Mouse (Mus musculus) hindbrain, embryonic 13.5 days (tissue): ENCODE data around the gene Vezf1. TPM values are rescaled to one million over a fixed set of nuclear protein-coding genes. Genes with fewer than 3 reads are reported as not detected.
A peak's percentile ranks its signal among the peaks of the same experiment; 100 is the strongest.

ENCODE experiments used
- ATAC-seq: fragments of 200-750 bp; cut with Nextera tagmentation; 2 replicates; pipeline ENCODE4 v1.8.0; 2017; ENCODE audit warnings: moderate TSS enrichment; ENCODE audit not compliant: low FRiP score
- H3K27ac ChIP-seq: fragments of 300-500 bp; sonication (generic); 2 replicates; pipeline ENCODE4 v1.5.1; 2015; ENCODE audit warnings: inconsistent platforms, mild to moderate bottlenecking, moderate library complexity
- H3K27me3 ChIP-seq: fragments of 300-500 bp; sonication (generic); 2 replicates; pipeline ENCODE4 v1.6.1; 2015; ENCODE audit warnings: mild to moderate bottlenecking, inconsistent platforms
- H3K36me3 ChIP-seq: fragments of 300-500 bp; sonication (generic); 2 replicates; pipeline ENCODE4 v1.6.1; 2015; ENCODE audit warnings: mild to moderate bottlenecking, inconsistent platforms
- H3K4me1 ChIP-seq: fragments of 300-500 bp; sonication (generic); replicated peaks from 2 replicates; pipeline ENCODE4 v1.6.1; 2015; ENCODE audit warnings: inconsistent platforms
- H3K4me2 ChIP-seq: fragments of 300-500 bp; sonication (generic); 2 replicates; pipeline ENCODE4 v1.6.1; 2015; ENCODE audit warnings: inconsistent platforms, mild to moderate bottlenecking, moderate library complexity
- H3K4me3 ChIP-seq: fragments of 300-500 bp; sonication (generic); 2 replicates; pipeline ENCODE4 v1.5.1; 2015; ENCODE audit warnings: mild to moderate bottlenecking, inconsistent platforms
- H3K9ac ChIP-seq: fragments of 300-500 bp; sonication (generic); 2 replicates; pipeline ENCODE4 v1.6.1; 2015; ENCODE audit warnings: mild to moderate bottlenecking, inconsistent platforms
- H3K9me3 ChIP-seq: fragments of 300-500 bp; sonication (generic); 2 replicates; pipeline ENCODE4 v1.6.1; 2016; ENCODE audit warnings: inconsistent platforms
- WGBS: fragments of 180-500 bp; shearing (Covaris S2); methylation state at CpG from one replicate; pipeline ENCODE4 v1.1.7; 2015; 5-methylcytosine and 5-hydroxymethylcytosine counted together
- polyA plus RNA-seq: library from polyadenylated mRNA; unstranded; fragments of >200 nt; fragmentation: Nextera tagmentation; extraction: Ambion mirVana; gene quantifications from 2 replicates; pipeline ENCODE4 v1.2.1, GENCODE M21; 2015

Gene Vezf1
- polyA plus RNA-seq, 1 experiment from 2014 or later: 53.9 TPM

DNA sequence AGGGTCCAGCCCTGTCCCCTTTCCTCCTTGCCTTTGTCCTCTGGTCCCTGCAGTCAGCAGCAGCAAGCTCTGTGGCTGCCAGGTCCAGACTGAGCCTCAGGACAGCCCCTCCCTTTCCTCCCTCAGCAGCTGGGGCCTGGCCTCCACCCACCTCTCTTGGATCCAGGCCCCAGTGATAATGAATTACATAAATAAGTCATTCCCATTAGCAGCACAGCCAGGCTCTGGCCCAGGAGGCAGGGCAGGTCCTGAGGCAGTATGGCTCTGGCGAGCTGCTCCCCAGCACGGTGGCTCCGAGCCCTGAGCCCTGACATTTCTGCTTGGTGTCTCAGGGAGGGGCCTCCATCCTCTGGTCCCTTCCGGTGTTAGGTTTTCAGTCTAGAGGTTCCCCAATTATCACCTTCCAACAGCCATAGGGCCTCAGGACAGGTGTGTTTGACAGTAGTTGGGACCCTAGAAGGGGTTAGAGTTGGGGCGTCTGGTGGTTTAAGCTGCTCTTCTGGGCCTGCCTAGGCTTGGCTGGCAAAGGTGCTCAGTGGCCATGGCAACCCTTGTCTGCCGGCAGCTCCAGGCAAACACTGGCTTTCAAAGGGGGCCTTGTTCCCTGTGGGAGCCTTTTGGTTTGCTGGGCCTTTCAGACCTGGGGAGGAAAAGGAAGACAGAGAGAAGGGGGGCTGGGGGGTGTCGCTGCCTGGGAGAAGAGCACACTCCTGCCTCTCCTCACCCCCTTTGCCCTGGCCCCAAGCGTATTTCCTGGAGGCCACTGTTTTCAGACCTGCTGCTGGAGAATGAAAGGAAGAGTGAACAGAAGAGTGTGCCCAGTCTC, 51.0 kb downstream of the Vezf1 start:
- H3K4me3 ChIP-seq: no peak overlapping the region
- 4% methylated on average over 8 of the region's 8 CpGs for WGBS
- H3K9ac ChIP-seq: peak overlapping the region; percentile 58
- H3K27ac ChIP-seq: peak overlapping the region; percentile 94
- H3K4me2 ChIP-seq: peak overlapping the region; percentile 4
- no peaks in the 10 kb centered on the region for H3K9me3 ChIP-seq
- H3K36me3 ChIP-seq: no peaks in the 10 kb centered on the region
- no peaks in the 10 kb centered on the region for H3K27me3 ChIP-seq
- H3K4me1 ChIP-seq: peaks cover 89% of the 10 kb centered on the region
- ATAC-seq: peak; percentile 85

DNA sequence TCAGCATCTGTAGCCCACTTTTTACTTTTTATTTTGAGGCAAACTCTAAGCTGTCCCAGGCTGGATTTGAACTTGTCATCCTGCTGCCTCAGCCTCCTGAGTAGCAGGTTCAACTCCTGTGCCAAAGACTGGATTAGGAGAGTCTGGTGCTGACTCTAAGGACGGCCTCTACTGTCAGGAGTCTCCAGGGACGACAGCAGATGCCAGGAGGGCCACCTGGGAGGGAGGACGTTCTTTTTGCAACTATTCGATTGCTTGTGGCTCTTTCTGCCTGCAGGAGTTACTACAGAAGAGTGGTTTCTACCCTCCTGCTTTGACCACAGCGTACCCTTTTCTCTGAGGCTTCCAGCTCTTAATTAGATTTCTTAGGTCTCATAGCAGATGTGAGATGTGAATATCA, 54.5 kb downstream of the Vezf1 start:
- Histone ChIP-seq H3K27ac (peak overlapping the region; percentile 30; the same call in 1 of the 2 replicates), H3K4me3 (no peak overlapping the region), H3K4me1 (peaks cover 79% of the 10 kb centered on the region), H3K36me3 (no peaks in the 10 kb centered on the region), H3K9ac (no peak overlapping the region), H3K9me3 (no peaks in the 10 kb centered on the region), H3K27me3 (no peaks in the 10 kb centered on the region), H3K4me2 (no peak overlapping the region)
- 23% methylated on average over 5 of the region's 5 CpGs for WGBS
- no peak for ATAC-seq

DNA sequence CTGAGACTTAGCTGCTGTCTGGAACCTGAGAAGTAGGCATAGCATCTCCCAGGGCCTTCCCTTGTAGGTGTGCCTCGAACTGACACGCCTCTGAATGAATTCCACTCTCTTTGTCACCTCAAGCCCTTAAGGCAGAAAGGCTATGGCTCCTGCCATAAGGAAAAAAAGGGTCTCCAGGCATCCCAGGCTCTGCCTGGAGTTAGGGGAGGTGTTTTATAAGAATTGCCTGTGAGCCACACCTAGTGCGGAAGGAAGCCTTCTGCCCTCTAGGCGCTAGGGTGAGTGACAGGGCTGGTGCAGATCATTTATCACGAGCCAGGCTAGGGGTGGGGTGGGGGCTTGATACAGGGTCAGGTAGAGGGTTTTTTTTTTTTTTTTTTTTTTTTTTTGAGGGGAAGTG, 54.9 kb downstream of the Vezf1 start:
- H3K27me3 ChIP-seq: no peaks in the 10 kb centered on the region
- no peak overlapping the region for H3K4me2 ChIP-seq
- no peak overlapping the region for H3K4me3 ChIP-seq
- WGBS: 76% methylated on average over 5 of the region's 5 CpGs
- no peaks in the 10 kb centered on the region for H3K9me3 ChIP-seq
- no peak overlapping the region for H3K9ac ChIP-seq
- H3K27ac ChIP-seq: peak overlapping the region; percentile 30; the same call in 1 of the 2 replicates
- H3K4me1 ChIP-seq: peaks cover 78% of the 10 kb centered on the region
- H3K36me3 ChIP-seq: no peaks in the 10 kb centered on the region
- ATAC-seq: no peak

DNA sequence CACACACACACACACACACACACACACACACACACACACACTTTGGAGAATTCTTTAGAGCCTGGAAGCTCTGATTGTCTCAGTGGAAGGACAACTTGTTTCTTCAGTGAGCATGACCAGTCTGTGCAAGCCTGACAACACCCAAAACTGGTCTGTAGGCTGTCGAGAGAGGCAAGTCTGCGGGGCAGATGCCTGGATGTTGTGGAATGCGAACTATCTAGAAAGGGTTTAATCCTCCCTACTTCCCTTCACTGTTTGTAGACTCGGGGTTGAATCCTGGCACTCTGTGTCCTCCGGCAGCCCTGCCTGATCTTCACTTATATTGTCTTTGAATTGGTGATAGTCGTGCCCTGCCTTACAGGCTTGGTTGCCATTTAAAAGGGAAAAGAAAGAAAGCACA, 55.7 kb downstream of the Vezf1 start:
- Histone ChIP-seq H3K4me1 (peaks cover 75% of the 10 kb centered on the region), H3K36me3 (no peaks in the 10 kb centered on the region), H3K9ac (no peak overlapping the region), H3K27ac (0 out of 2 replicates have a peak overlapping the region, but pooled peaks have one; percentile 18), H3K27me3 (no peaks in the 10 kb centered on the region), H3K9me3 (no peaks in the 10 kb centered on the region), H3K4me2 (no peak overlapping the region), H3K4me3 (no peak overlapping the region)
- 37% methylated on average over 6 of the region's 6 CpGs for WGBS
- ATAC-seq: no peak

DNA sequence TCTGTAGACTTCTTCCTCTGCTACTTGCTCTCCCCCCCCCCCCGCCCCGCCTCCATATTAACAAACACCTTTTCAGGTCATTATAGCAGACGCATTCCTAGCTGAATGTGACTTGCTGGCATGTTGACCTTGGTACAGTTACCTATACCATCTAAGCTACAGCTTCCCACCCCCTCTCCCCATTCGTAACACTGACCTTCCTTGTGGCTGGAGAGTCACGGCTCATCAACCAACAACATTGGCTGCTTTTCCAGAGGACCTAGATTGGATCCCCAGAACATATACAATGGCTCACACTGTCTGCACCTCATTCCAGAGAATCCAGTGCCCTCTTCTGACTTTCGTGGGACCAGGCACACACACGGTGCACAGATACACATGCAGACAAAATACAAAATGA, 57.4 kb downstream of the Vezf1 start:
- H3K4me1 ChIP-seq: peaks cover 64% of the 10 kb centered on the region
- H3K27ac ChIP-seq: peak overlapping the region; percentile 82

DNA sequence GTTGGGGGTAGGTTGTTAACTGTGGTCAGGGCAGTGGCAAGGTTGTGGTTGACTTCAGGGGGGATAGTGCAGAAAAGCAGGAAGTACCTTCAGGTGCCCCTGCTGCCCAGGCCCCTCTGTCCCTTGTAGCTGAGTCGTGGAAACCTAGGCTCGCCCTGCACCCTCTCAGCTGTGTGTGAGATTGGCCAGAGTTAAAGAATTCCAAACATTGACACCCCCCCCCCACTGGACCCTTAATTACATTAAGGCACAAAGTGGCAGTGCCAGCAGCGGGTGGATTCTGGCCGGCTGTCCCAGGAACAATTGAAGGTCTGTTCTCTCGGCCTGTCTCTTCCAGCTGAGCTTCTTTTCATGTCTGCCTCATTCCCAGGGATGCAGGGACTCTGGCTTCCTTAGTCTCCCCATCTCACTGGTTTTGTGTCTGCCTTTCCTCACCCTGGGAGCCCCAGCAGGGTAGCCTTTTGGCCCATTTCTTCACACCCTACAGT, 58.3 kb downstream of the Vezf1 start:
- 13% methylated on average over 5 of the region's 5 CpGs for WGBS
- Histone ChIP-seq H3K4me2 (no peak overlapping the region), H3K27me3 (no peaks in the 10 kb centered on the region), H3K4me3 (no peak overlapping the region), H3K9ac (no peak overlapping the region), H3K27ac (peak overlapping the region; percentile 82), H3K36me3 (no peaks in the 10 kb centered on the region), H3K4me1 (peaks cover 61% of the 10 kb centered on the region), H3K9me3 (no peaks in the 10 kb centered on the region)
- ATAC-seq: peak; percentile 74

More for the DNA sequence above, 57.4 kb downstream of the Vezf1 start:
- H3K36me3 ChIP-seq: no peaks in the 10 kb centered on the region
- no peak overlapping the region for H3K4me3 ChIP-seq
- WGBS: 62% methylated on average over 7 of the region's 7 CpGs
- no peaks in the 10 kb centered on the region for H3K9me3 ChIP-seq
- no peak overlapping the region for H3K4me2 ChIP-seq
- no peak for ATAC-seq
- no peak overlapping the region for H3K9ac ChIP-seq
- H3K27me3 ChIP-seq: no peaks in the 10 kb centered on the region

DNA sequence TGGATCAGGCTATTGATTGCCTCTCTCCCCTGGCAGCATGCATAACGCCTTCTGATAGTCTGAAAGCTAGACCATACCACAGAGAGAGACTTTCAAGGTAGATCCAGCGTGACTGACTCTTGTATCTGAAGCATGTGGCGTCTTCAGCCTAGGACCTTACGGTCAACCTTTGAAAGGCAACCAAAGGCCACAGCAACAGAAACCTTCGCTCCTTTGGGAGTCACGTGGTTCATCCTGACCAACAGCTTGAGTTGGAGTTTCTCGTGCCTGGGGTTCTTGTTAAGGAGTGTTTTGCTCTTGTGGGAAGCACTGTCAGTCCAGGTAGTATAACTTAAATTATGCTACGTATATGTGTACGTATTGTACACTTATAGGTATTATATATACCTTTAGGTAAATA, 60.4 kb downstream of the Vezf1 start:
- no peak overlapping the region for H3K27ac ChIP-seq
- no peak for ATAC-seq
- H3K4me2 ChIP-seq: no peak overlapping the region
- no peaks in the 10 kb centered on the region for H3K9me3 ChIP-seq
- no peaks in the 10 kb centered on the region for H3K27me3 ChIP-seq
- no peaks in the 10 kb centered on the region for H3K36me3 ChIP-seq
- no peak overlapping the region for H3K9ac ChIP-seq
- 95% methylated on average over 9 of the region's 9 CpGs for WGBS
- H3K4me3 ChIP-seq: no peak overlapping the region
- peaks cover 52% of the 10 kb centered on the region for H3K4me1 ChIP-seq

DNA sequence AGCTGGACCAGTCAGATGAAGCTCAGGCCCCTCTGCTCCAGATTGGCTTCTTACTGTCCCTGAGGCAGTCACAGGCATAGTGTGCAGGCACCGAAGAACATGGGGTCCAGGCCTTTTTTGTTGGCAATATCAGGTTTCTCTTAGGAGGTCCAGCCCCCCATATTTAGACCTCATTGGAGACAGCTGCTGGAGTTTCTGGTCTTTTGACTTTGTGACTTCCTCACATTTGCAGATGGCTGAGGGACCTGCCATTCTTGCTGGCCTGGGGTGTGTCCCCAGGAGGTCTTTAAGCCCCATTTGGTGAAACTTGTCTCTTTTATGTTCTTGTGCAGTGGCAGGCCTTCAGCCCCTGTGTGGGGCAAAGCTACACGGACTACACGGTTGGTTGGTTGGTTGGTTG, 61.2 kb downstream of the Vezf1 start:
- no peaks in the 10 kb centered on the region for H3K9me3 ChIP-seq
- no peaks in the 10 kb centered on the region for H3K27me3 ChIP-seq
- ATAC-seq: no peak
- no peak overlapping the region for H3K4me2 ChIP-seq
- no peak overlapping the region for H3K4me3 ChIP-seq
- no peaks in the 10 kb centered on the region for H3K36me3 ChIP-seq
- peaks cover 44% of the 10 kb centered on the region for H3K4me1 ChIP-seq
- 64% methylated on average over 3 of the region's 3 CpGs for WGBS
- H3K9ac ChIP-seq: no peak overlapping the region
- H3K27ac ChIP-seq: no peak overlapping the region

DNA sequence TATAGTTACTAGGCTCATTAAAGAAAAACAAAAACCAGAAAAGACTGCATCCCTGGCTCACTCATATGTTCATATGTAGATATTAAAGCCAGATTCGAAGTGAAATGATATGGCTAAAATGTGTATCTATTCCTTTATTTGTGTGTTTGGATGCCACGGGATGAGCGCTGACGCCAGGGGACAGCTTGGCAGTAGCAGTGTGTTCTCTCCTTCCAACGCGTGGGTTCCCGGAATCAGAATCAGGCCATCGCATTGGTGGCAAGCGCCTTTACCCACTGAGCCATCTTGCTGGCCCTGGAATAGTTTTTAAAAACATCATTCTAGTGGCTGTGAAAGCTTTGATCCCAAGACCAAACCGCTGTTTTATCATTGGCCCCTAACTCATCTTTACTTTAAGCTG, 61.9 kb downstream of the Vezf1 start:
- no peak overlapping the region for H3K9ac ChIP-seq
- H3K9me3 ChIP-seq: no peaks in the 10 kb centered on the region
- no peak for ATAC-seq
- 94% methylated on average over 10 of the region's 10 CpGs for WGBS
- no peak overlapping the region for H3K4me3 ChIP-seq
- H3K4me1 ChIP-seq: peaks cover 41% of the 10 kb centered on the region
- no peaks in the 10 kb centered on the region for H3K36me3 ChIP-seq
- H3K4me2 ChIP-seq: no peak overlapping the region
- H3K27ac ChIP-seq: no peak overlapping the region
- H3K27me3 ChIP-seq: no peaks in the 10 kb centered on the region

DNA sequence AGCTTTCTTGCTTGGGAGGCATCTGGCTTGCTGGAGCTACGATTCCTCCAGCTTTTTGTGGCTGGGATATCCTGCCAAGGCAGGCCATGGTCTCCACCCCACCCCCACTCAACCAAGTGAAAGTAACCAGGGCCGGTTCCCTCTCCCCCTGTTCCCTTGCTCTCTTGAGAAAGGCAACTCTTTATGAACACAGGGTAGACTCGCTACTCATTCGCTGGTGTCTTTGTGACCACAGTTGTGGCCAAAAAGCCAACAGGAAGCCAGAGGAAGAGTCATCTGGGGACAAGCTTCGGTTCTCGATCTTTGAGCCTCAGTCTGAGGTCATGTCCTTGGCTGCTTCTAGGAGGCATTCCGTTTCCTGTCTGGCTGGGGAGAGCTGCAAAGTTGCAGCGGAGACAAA, 63.8 kb downstream of the Vezf1 start:
- WGBS: 72% methylated on average over 8 of the region's 8 CpGs
- Histone ChIP-seq H3K27ac (no peak overlapping the region), H3K4me1 (peaks cover 24% of the 10 kb centered on the region), H3K9me3 (no peaks in the 10 kb centered on the region), H3K4me2 (no peak overlapping the region), H3K9ac (no peak overlapping the region), H3K4me3 (no peak overlapping the region), H3K27me3 (no peaks in the 10 kb centered on the region), H3K36me3 (no peaks in the 10 kb centered on the region)
- no peak for ATAC-seq

Other genes starting within 250 kb of the Vezf1 start
- gene Lpo, start 240.0 kb upstream of the Vezf1 start, polyA plus RNA-seq: 0.41 and 1.5 TPM in 2 replicates
- gene Mks1, start 215.1 kb upstream of the Vezf1 start, polyA plus RNA-seq: 14.7 and 15.3 TPM in 2 replicates
- 0.06 TPM in 1 of 2 replicates, not detected in the other for gene Epx, start 192.7 kb upstream of the Vezf1 start, polyA plus RNA-seq
- gene Olfr462, start 176.0 kb upstream of the Vezf1 start, polyA plus RNA-seq: not detected in 2 replicates
- gene Olfr463, start 170.9 kb upstream of the Vezf1 start, polyA plus RNA-seq: not detected in 2 replicates
- 0.10 and 0.23 TPM in 2 replicates for gene Olfr464, start 147.3 kb upstream of the Vezf1 start, polyA plus RNA-seq
- 50.6 and 51.1 TPM in 2 replicates for gene Dynll2, start 80.7 kb upstream of the Vezf1 start, polyA plus RNA-seq
- 282 and 298 TPM in 2 replicates for gene Srsf1, start 20.9 kb upstream of the Vezf1 start, polyA plus RNA-seq
- gene Cuedc1, start 29.8 kb downstream of the Vezf1 start, polyA plus RNA-seq: 46.4 and 49.5 TPM in 2 replicates
- 71.1 TPM in 2 replicates for gene Mrps23, start 136.1 kb downstream of the Vezf1 start, polyA plus RNA-seq
- 1.3 and 1.7 TPM in 2 replicates for gene Ccdc182, start 225.8 kb downstream of the Vezf1 start, polyA plus RNA-seq